Mouse (Mus musculus) neural tube, postnatal 0 days (tissue): ENCODE measurements around the gene Olfr873. TPM values are rescaled to one million over a fixed set of nuclear protein-coding genes. Genes with fewer than 3 reads are reported as not detected.

Experiments used
- polyA plus RNA-seq: library from polyadenylated mRNA; unstranded; fragments of >200 nt; fragmentation: Nextera tagmentation; extraction: Ambion mirVana; gene quantifications from 2 replicates; pipeline ENCODE4 v1.2.1, GENCODE M21; 2015

The Olfr873 gene
- not detected in 2 replicates for polyA plus RNA-seq

GRCm38 (mm10) chr9:20298232-20298631 is at the start of gene Olfr873:
Gene Olfr873 (plus strand): TSS chr9:20298532.

GRCm38 (mm10) chr9:20282051-20282450 is 16.3 kb upstream of the Olfr873 start, which contains the start of gene Olfr39:
Gene Olfr39 (plus strand): TSS chr9:20282351.

DNA sequence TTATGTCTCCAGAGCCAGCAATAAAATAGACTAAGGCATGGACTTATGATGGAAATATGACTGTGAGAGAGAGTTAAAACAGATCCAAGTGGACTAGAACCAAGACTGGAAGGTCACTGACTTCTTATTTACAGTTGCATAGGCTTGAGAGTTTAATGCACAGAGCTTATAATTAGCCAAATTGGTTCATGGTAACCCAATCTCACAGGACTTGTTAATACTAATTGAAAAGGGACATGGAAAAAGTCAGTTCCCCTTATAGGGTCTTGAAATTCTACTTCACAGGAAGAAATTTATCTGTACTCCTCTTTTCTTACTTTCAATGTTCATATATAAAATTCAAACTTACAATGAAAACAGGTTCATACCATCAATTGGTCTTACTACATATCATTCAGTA is 37.7 kb downstream of the Olfr873 start, which contains the start of gene Olfr18:
Gene Olfr18, minus strand, starts transcription at position 101 of the 400 bp plus-strand sequence.

Other genes starting within 250 kb of the Olfr873 start
- gene Olfr867, start 241.0 kb upstream of the Olfr873 start, polyA plus RNA-seq, result not detected in 2 replicates
- gene Olfr868, start 199.9 kb upstream of the Olfr873 start, polyA plus RNA-seq, result not detected in 2 replicates
- not detected in 2 replicates for gene Olfr869, start 169.5 kb upstream of the Olfr873 start, polyA plus RNA-seq
- not detected in 2 replicates for gene Olfr870, start 124.5 kb upstream of the Olfr873 start, polyA plus RNA-seq
- not detected in 2 replicates for gene Olfr871, start 86.3 kb upstream of the Olfr873 start, polyA plus RNA-seq
- gene Olfr872, start 61.4 kb upstream of the Olfr873 start, polyA plus RNA-seq, result not detected in 2 replicates
- not detected in 2 replicates for gene Olfr39, start 16.2 kb upstream of the Olfr873 start, polyA plus RNA-seq
- not detected in 2 replicates for gene Olfr18, start 37.6 kb downstream of the Olfr873 start, polyA plus RNA-seq
- 50.5 and 58.6 TPM in 2 replicates for gene Zfp560, start 86.6 kb downstream of the Olfr873 start, polyA plus RNA-seq
- 6.1 and 8.2 TPM in 2 replicates for gene Zfp26, start 161.6 kb downstream of the Olfr873 start, polyA plus RNA-seq
- gene Zfp426, start 194.2 kb downstream of the Olfr873 start, polyA plus RNA-seq, result 27.3 and 30.3 TPM in 2 replicates
- 44.6 and 45.5 TPM in 2 replicates for gene Zfp266, start 222.9 kb downstream of the Olfr873 start, polyA plus RNA-seq